Mouse (Mus musculus) c-Kit-positive CD71-negative TER-119-negative erythroid progenitor cells, embryonic 14.5 days (primary cell): ENCODE measurements at regions not wholly inside any gene's neighbourhood (a gene's known extent, or its start where the extent isn't known, plus 50 kb on each side); places are given as distances from the start of the nearest gene placed in this dataset.

Experiments used
- DNase-seq: peaks from one replicate; pipeline ENCODE4 v3.0.0-alpha.2; 2013; ENCODE audit warnings: low read depth

GRCm38 (mm10) chr12:12567058-12567733, 305.3 kb downstream of the Fam49a start:
- no peak for DNase-seq

GRCm38 (mm10) chr12:12562267-12562666, 300.3 kb downstream of the Fam49a start:
- no peak for DNase-seq

- no peak for DNase-seq
Measured at GRCm38 (mm10) chr12:12551818-12552217, 289.9 kb downstream of the Fam49a start.

- no peak for DNase-seq
Measured at GRCm38 (mm10) chr12:12549649-12550048, 287.7 kb downstream of the Fam49a start.

- no peak for DNase-seq
Measured at GRCm38 (mm10) chr12:12548688-12549087, 286.7 kb downstream of the Fam49a start.

- DNase-seq, result no peak
Measured at GRCm38 (mm10) chr12:12547477-12547876, 285.5 kb downstream of the Fam49a start.

- no peak for DNase-seq
Measured at GRCm38 (mm10) chr12:12546372-12547031, 284.6 kb downstream of the Fam49a start.

- DNase-seq, result no peak
Measured at GRCm38 (mm10) chr12:12541076-12542070, 279.4 kb downstream of the Fam49a start.

GRCm38 (mm10) chr12:12539291-12539690, 277.4 kb downstream of the Fam49a start:
- DNase-seq, result no peak

- DNase-seq, result no peak
Measured at GRCm38 (mm10) chr12:12534779-12535178, 272.8 kb downstream of the Fam49a start.

GRCm38 (mm10) chr12:12530796-12531195, 268.9 kb downstream of the Fam49a start:
- DNase-seq, result no peak

- no peak for DNase-seq
Measured at GRCm38 (mm10) chr12:12529541-12529940, 267.6 kb downstream of the Fam49a start.

GRCm38 (mm10) chr12:12528478-12528981, 266.6 kb downstream of the Fam49a start:
- no peak for DNase-seq

GRCm38 (mm10) chr12:12527766-12528477, 266.0 kb downstream of the Fam49a start:
- no peak for DNase-seq

- DNase-seq, result no peak
Measured at GRCm38 (mm10) chr12:12527366-12527765, 265.4 kb downstream of the Fam49a start.

- no peak for DNase-seq
Measured at GRCm38 (mm10) chr12:12520311-12520852, 258.4 kb downstream of the Fam49a start.

GRCm38 (mm10) chr12:12518490-12519070, 256.6 kb downstream of the Fam49a start:
- no peak for DNase-seq

GRCm38 (mm10) chr12:12517020-12517419, 255.1 kb downstream of the Fam49a start:
- no peak for DNase-seq

- DNase-seq, result no peak
Measured at GRCm38 (mm10) chr12:12510764-12511163, 248.8 kb downstream of the Fam49a start.

- DNase-seq, result no peak
Measured at GRCm38 (mm10) chr12:12509164-12509937, 247.4 kb downstream of the Fam49a start.
